Mouse (Mus musculus) CH12.LX (cell line): ENCODE results near the gene Rfc1.

Experiments
- MAZ ChIP-seq: IDR thresholded peaks from 2 replicates; pipeline ENCODE4 v1.6.1; 2012; ENCODE audit warnings: low read depth, mild to moderate bottlenecking, inconsistent platforms, low read length, improper control_type of control experiment, moderate library complexity
- NELFE ChIP-seq: IDR thresholded peaks from 2 replicates; pipeline ENCODE4 v1.6.1; 2011; ENCODE audit warnings: low read depth, low read length, improper control_type of control experiment
- POLR2AphosphoS2 ChIP-seq: IDR thresholded peaks from 2 replicates; pipeline ENCODE4 v1.6.1; 2011; ENCODE audit warnings: low read depth, low read length, improper control_type of control experiment
- ZMIZ1 ChIP-seq: IDR thresholded peaks from 2 replicates; pipeline ENCODE4 v1.6.1; 2012; ENCODE audit warnings: low read depth, mild to moderate bottlenecking, inconsistent platforms, low read length, improper control_type of control experiment

DNA sequence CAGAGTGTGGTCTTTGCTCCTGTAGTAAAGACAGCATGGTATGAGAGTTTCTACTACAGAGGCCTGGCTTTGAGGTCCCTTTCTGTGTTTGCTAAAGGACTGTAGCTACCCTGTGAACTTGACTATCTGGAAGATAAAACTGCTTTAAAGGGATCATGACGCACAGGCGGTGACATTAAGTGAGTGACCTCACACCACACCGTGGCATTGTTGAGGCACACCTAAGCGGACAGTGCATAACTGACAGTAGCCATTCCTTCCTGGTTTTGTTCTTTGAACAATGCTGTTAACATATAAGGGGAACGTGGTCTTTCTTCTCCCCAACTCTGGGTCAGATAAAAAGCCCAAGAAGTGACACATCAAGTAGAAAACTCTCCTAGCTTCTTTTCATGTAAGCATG is 111.4 kb downstream of the Rfc1 start:
- TF ChIP-seq NELFE (no peak), POLR2AphosphoS2 (no peak), ZMIZ1 (no peak), MAZ (no peak)
